Mouse (Mus musculus): ENCODE measurements around the gene Dedd2. TPM values are rescaled to one million over a fixed set of nuclear protein-coding genes. Genes with fewer than 3 reads are reported as not detected.

Dedd2 gene
- polyA plus RNA-seq, 1 experiment from 2014 or later: 5.2 TPM

DNA sequence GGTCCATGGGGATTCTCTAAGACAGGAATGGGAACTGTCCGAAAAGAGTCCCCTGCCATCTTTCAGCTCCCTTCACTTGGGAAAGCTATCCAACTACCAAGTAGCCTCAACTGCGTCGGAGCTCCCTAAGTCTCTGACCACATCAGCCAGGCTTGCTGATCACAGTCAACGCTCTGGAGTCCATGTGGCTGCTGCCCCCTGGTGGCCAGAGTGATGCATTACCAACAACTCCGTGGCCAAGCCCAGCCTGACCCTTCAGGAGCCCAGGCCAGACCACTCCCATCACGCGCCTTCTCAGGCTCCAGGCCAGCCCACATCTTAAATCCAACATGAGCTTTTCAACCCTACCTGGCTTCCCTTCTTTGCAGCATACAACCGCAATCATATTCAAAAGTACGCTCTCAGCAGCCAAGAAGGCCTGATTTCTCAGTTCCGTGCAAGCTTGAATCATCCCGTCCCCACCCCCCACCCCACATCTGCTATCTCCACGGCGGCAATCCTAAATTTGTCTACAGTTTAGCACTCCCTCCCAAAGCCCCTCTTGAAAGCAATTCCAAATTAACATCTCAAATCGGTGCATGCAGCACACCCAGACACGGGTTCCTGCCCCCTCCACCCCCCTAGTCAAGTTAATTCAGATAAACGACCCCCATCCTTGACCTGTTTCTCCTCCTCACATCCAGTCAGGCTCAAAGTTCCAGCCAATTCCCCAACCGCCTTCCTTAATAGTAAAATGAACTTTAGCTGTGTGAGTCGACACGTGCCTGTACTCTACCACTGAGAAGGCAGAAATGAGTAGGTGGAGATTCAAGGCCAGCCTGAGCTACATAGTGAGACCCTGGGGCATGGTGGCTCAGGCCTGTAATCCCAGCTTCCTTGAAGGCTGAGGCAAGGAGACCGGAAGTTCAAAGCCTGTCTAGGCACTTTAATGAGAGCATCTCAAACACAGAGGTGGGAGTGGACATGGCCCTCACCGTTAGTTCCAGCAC lies 32.5 kb downstream of the Dedd2 start:
- Histone ChIP-seq H3K27ac (ENCODE audit: low read depth) (no peak overlapping the region), H3K36me3 (ENCODE audit: insufficient read depth) (no peaks in the 10 kb centered on the region), H3K9me3 (ENCODE audit: low read depth, low read length) (no peaks in the 10 kb centered on the region), H3K9ac (no peak overlapping the region), H3K4me1 (ENCODE audit: insufficient read depth) (no peaks in the 10 kb centered on the region), H3K27me3 (ENCODE audit: insufficient read depth, low read length) (peaks cover 13% of the 10 kb centered on the region), H3K4me3 (ENCODE audit: low read depth, low read length) (no peak overlapping the region), H3K4me2 (no peak overlapping the region)
- DNase-seq: peak; percentile 93
- peak; percentile 87 for ATAC-seq (ENCODE audit: insufficient read depth)
- 23% methylated on average over 21 of the region's 21 CpGs for WGBS
- peak; percentile 99 for TF ChIP-seq CTCF (IDR thresholded peaks at IDR 0.05; ENCODE audit: low read depth)

DNA sequence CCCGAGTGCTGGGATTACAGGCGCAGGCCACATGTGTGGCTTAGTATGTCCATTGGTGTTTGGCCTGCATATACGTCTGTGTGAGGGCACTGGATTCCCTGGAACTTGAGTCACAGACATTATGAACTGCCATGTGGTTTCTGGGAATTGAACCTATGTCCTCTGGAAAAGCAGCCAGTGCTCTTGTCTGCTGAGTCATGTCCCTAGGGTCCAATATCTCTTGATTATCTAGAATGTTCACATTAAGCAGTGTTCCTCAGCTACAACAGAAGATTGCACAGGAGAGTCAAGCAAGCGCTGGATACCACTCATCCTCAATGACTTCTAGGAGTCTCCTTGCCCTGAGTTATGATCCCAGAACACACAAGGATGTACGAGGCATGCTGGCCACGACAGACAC lies 36.3 kb downstream of the Dedd2 start:
- no peak for TF ChIP-seq CTCF (IDR thresholded peaks at IDR 0.05; ENCODE audit: low read depth)
- H3K9me3 ChIP-seq (ENCODE audit: low read depth, low read length): no peaks in the 10 kb centered on the region
- ATAC-seq (ENCODE audit: insufficient read depth) (no peak), DNase-seq (no peak)
- peaks cover 51% of the 10 kb centered on the region for H3K27me3 ChIP-seq (ENCODE audit: insufficient read depth, low read length)
- H3K36me3 ChIP-seq (ENCODE audit: insufficient read depth): no peaks in the 10 kb centered on the region
- H3K4me3 ChIP-seq (ENCODE audit: low read depth, low read length): no peak overlapping the region
- H3K9ac ChIP-seq: no peak overlapping the region
- 65% methylated on average over 6 of the region's 6 CpGs for WGBS
- no peaks in the 10 kb centered on the region for H3K4me1 ChIP-seq (ENCODE audit: insufficient read depth)
- no peak overlapping the region for H3K4me2 ChIP-seq
- H3K27ac ChIP-seq (ENCODE audit: low read depth): no peak overlapping the region

DNA sequence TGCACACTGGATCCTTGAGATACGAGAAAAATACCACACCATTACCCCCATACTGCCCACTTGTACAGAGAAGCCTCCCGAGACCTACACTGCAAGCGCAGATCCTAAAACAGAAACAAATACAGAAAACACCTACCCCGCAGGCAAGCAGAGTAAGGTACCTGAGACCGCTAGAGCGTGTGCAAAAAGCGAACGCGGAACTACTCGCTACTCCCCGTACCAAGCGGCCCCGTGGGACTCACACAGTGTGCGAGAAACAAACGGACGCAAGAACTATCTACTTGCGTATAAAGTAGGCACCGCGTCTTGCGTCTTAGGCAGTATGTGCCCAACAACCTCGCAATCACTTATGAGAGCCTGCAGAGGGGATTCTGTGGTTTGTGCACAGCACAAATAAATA lies 38.6 kb downstream of the Dedd2 start:
- Histone ChIP-seq H3K4me2 (no peak overlapping the region), H3K36me3 (ENCODE audit: insufficient read depth) (no peaks in the 10 kb centered on the region), H3K9me3 (ENCODE audit: low read depth, low read length) (no peaks in the 10 kb centered on the region), H3K4me1 (ENCODE audit: insufficient read depth) (no peaks in the 10 kb centered on the region), H3K27ac (ENCODE audit: low read depth) (no peak overlapping the region), H3K4me3 (ENCODE audit: low read depth, low read length) (no peak overlapping the region; the same call in 1 of the 2 replicates), H3K27me3 (ENCODE audit: insufficient read depth, low read length) (peaks cover 74% of the 10 kb centered on the region), H3K9ac (no peak overlapping the region)
- ATAC-seq (ENCODE audit: insufficient read depth) (no peak), DNase-seq (no peak)
- TF ChIP-seq CTCF (IDR thresholded peaks at IDR 0.05; ENCODE audit: low read depth): no peak
- WGBS: 8% methylated on average over 21 of the region's 21 CpGs

DNA sequence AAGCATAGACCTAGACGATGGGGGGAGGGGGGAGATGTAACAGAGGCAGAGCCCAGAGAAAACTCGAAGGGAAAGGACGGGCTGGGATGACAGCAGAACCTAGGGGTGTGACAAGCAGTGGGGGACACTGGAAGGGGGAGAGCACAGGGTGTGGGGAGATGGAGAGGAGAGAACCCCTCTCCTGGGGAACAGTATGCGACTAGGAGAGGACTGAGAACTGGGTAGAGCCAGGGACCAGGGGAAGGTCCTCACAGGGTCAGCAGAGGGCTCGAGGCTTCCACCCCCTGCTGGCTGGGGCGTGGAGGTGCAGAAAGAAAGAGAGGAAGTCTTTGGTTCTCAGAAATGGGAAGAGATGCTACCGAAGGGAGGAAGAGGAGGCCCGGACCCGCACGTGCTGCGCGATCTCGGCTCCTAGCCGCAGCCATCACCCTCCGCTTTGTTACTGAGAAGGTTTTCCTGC lies 39.1 kb downstream of the Dedd2 start:
- peak; percentile 70 for TF ChIP-seq CTCF (IDR thresholded peaks at IDR 0.05; ENCODE audit: low read depth)
- H3K27me3 ChIP-seq (ENCODE audit: insufficient read depth, low read length): peaks cover 79% of the 10 kb centered on the region
- H3K4me2 ChIP-seq: no peak overlapping the region
- H3K9me3 ChIP-seq (ENCODE audit: low read depth, low read length): no peaks in the 10 kb centered on the region
- no peak overlapping the region for H3K9ac ChIP-seq
- DNase-seq (peak; percentile 26), ATAC-seq (ENCODE audit: insufficient read depth) (no peak)
- H3K36me3 ChIP-seq (ENCODE audit: insufficient read depth): no peaks in the 10 kb centered on the region
- no peaks in the 10 kb centered on the region for H3K4me1 ChIP-seq (ENCODE audit: insufficient read depth)
- no peak overlapping the region for H3K27ac ChIP-seq (ENCODE audit: low read depth)
- H3K4me3 ChIP-seq (ENCODE audit: low read depth, low read length): no peak overlapping the region
- 1% methylated on average over 15 of the region's 15 CpGs for WGBS

DNA sequence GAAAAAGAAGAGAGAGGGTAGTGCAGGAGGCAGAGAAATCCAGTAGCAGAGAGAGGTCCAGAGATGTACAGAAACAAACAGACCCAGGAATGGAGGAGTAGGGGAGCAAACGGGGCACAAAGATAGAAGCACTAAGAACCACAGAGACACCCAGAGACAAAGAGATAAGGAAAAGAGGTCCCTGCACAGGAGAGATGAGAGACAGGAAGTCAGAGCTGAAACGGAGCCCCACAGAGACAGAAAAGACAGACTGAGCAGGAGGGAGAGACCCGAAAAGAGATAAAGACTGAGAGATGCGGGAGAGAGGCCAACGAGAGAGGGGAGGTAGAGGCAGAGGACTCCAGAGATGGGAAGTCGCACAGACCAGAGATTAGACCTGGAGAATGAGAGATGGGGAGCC lies 39.9 kb downstream of the Dedd2 start:
- H3K4me2 ChIP-seq: no peak overlapping the region
- TF ChIP-seq CTCF (IDR thresholded peaks at IDR 0.05; ENCODE audit: low read depth): no peak
- ATAC-seq (ENCODE audit: insufficient read depth) (no peak), DNase-seq (no peak)
- no peaks in the 10 kb centered on the region for H3K4me1 ChIP-seq (ENCODE audit: insufficient read depth)
- WGBS: 3% methylated on average over 6 of the region's 6 CpGs
- peaks cover 86% of the 10 kb centered on the region for H3K27me3 ChIP-seq (ENCODE audit: insufficient read depth, low read length)
- no peaks in the 10 kb centered on the region for H3K36me3 ChIP-seq (ENCODE audit: insufficient read depth)
- no peak overlapping the region for H3K27ac ChIP-seq (ENCODE audit: low read depth)
- no peak overlapping the region for H3K9ac ChIP-seq
- no peaks in the 10 kb centered on the region for H3K9me3 ChIP-seq (ENCODE audit: low read depth, low read length)
- H3K4me3 ChIP-seq (ENCODE audit: low read depth, low read length): no peak overlapping the region; the same call in 1 of the 2 replicates

DNA sequence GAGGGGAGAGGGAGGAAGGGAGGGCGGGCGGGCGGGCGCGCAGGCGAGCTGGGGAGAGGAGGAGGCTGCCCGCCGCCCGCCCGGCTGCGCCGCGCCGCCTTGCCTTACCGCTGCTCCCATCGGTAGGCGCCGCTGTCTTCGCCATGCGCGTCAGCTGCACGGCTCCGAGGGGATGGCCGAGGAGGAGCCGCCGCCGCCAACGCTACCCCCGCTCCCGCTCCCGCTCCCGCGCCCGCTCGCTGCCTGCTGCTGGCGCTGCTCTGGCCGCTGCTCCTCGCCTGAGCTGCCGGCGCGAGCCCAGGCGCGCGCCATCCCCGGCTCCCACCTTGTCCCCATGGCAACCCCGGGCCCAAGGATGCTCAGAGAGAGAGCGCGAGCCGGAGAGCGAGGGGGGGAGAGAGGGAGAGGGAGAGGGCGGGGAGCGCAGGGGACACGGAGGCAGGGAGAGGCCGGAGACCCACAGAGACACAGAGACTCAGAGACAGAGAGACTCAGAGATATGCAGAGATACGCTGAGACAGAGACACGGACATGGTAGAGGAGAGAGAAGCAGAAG lies 40.7 kb downstream of the Dedd2 start, which contains the start of gene Pou2f2:
Gene Pou2f2 (minus strand): TSS at position 121 of the 556 bp plus-strand sequence.
- WGBS: under 1% methylated on average over 50 of the region's 56 CpGs
- DNase-seq: peak; percentile 83
- Histone ChIP-seq H3K27ac (ENCODE audit: low read depth) (no peak within 1 kb of the TSS), H3K4me3 (ENCODE audit: low read depth, low read length) (peak within 1 kb of the TSS; percentile 44), H3K9me3 (ENCODE audit: low read depth, low read length) (no peaks in the 10 kb centered on the region), H3K36me3 (ENCODE audit: insufficient read depth) (no peaks in the 10 kb centered on the region), H3K4me2 (peak within 1 kb of the TSS; percentile 82), H3K9ac (peak within 1 kb of the TSS; percentile 30; the same call in 1 of the 2 replicates), H3K4me1 (ENCODE audit: insufficient read depth) (no peaks in the 10 kb centered on the region), H3K27me3 (ENCODE audit: insufficient read depth, low read length) (peaks cover 85% of the 10 kb centered on the region)
- peak; percentile 22; the same call in 1 of the 2 replicates for TF ChIP-seq CTCF (IDR thresholded peaks at IDR 0.05; ENCODE audit: low read depth)
- peak; percentile 91 for ATAC-seq (ENCODE audit: insufficient read depth)
